26 mouse cellular contexts compared by ENCODE assay signal in the genomic region with DNA sequence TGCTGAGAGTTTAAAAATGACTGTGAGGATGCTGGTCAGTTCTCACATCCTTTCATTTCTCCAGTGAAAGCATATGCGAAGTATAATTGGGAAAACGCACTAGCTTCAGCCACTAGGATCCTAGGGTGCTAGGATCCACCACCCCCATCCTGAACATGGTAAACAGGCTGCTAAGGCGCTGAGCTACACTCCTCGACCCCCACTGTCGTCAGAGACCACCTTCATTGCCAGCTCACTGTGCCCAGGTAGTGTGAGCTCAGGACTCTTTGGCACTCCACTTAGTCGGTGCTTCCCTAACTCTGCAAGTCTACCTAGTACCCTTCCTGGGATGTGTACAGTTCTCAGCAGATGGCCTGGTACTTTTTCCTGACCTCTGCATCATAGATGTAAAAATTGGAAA. TPM values are rescaled to one million over a fixed set of nuclear protein-coding genes. Genes with fewer than 3 reads are reported as not detected.
A peak's percentile ranks its signal among the peaks of the same experiment; 100 is the strongest.
DNase-seq lines count a peak whose midpoint lies in the region; ATAC-seq and TF ChIP-seq lines count a peak whose summit lies in the region.
"Had no signal": no experiment of that assay in that cellular context is flagged by ENCODE, and none has a peak within 500 bp of the region (broad histone marks: within the 10 kb centered on the region; RNA-seq: fewer than 3 reads in every experiment).

No protein-coding gene starts in this region.

- H3K4me1 ChIP-seq in lung, adult 2 months (ENCODE audit: control insufficient read depth, insufficient read depth, low read length): peaks cover 7% of the 10 kb centered on the region
- H3K4me1 ChIP-seq in midbrain, embryonic 11.5 days (ENCODE audit: control insufficient read depth, insufficient read depth, low read length): peaks cover 18% of the 10 kb centered on the region
- peaks cover 20% of the 10 kb centered on the region for H3K4me1 ChIP-seq in midbrain, embryonic 13.5 days (replicated peaks)
- H3K4me1 ChIP-seq in limb, embryonic 13.5 days: peaks cover 87% of the 10 kb centered on the region

- no peaks in the 10 kb centered on the region for H3K9me3 ChIP-seq in midbrain, embryonic 11.5 days (ENCODE audit: control insufficient read depth, low read length)
- no peaks in the 10 kb centered on the region for H3K9me3 ChIP-seq in midbrain, embryonic 13.5 days
- H3K9me3 ChIP-seq in limb, embryonic 13.5 days: no peaks in the 10 kb centered on the region
- H3K9me3 ChIP-seq: heart, embryonic 12.5 days; hindbrain, embryonic 12.5 days had no signal

- no peak overlapping the region for H3K4me2 ChIP-seq in midbrain, embryonic 11.5 days
- H3K4me2 ChIP-seq in midbrain, embryonic 13.5 days (replicated peaks): no peak overlapping the region
- peak overlapping the region; percentile 76 for H3K4me2 ChIP-seq in limb, embryonic 13.5 days (replicated peaks)
- H3K4me2 ChIP-seq: heart, embryonic 12.5 days; hindbrain, embryonic 12.5 days had no signal

- H3K9ac ChIP-seq in midbrain, embryonic 11.5 days (ENCODE audit: low read length): no peak overlapping the region
- no peak overlapping the region for H3K9ac ChIP-seq in midbrain, embryonic 13.5 days (replicated peaks)
- H3K9ac ChIP-seq in limb, embryonic 13.5 days: peak overlapping the region; percentile 89
- H3K9ac ChIP-seq: heart, embryonic 12.5 days; hindbrain, embryonic 12.5 days had no signal

- no peak overlapping the region for H3K27ac ChIP-seq in midbrain, embryonic 11.5 days (ENCODE audit: low read depth, low read length)
- no peak overlapping the region for H3K27ac ChIP-seq in midbrain, embryonic 13.5 days
- H3K27ac ChIP-seq in limb, embryonic 13.5 days: no peak overlapping the region; the same call in 1 of the 2 replicates
- H3K27ac ChIP-seq: hindbrain, embryonic 12.5 days; kidney, postnatal 0 days had no signal

- no peaks in the 10 kb centered on the region for H3K36me3 ChIP-seq in midbrain, embryonic 11.5 days (ENCODE audit: control insufficient read depth, insufficient read depth, low read length)
- H3K36me3 ChIP-seq in midbrain, embryonic 13.5 days: no peaks in the 10 kb centered on the region
- no peaks in the 10 kb centered on the region for H3K36me3 ChIP-seq in limb, embryonic 13.5 days
- H3K36me3 ChIP-seq: heart, embryonic 12.5 days; hindbrain, embryonic 12.5 days had no signal

- peaks cover 96% of the 10 kb centered on the region for H3K27me3 ChIP-seq in midbrain, embryonic 11.5 days (ENCODE audit: control insufficient read depth, insufficient read depth, low read length)
- H3K27me3 ChIP-seq in midbrain, embryonic 13.5 days: peaks cover 97% of the 10 kb centered on the region
- H3K27me3 ChIP-seq in limb, embryonic 13.5 days: peaks cover 64% of the 10 kb centered on the region

- no peak for TF ChIP-seq CTCF in lung, adult 2 months (IDR thresholded peaks at IDR 0.05; ENCODE audit: insufficient read depth, low read length)

- no peak for DNase-seq in lung, adult 2 months
- no peak for DNase-seq in lung, adult 18-20 months
- DNase-seq in midbrain, embryonic 11.5 days (ENCODE audit: low spot score, missing footprints): peak; percentile 92
- DNase-seq in MN1 (ENCODE audit: low spot score): no peak
- no peak for DNase-seq in kidney, adult 18-20 months
- DNase-seq: adrenal gland, postnatal 10 days; cerebellum, adult 2 months; cerebellum, postnatal 25 days; gastrocnemius, postnatal 25 days; heart, adult 18-20 months; heart, postnatal 10 days; kidney, adult 2 months had no signal

- ATAC-seq in midbrain, embryonic 11.5 days (ENCODE audit: low FRiP score): no peak
- no peak for ATAC-seq in midbrain, embryonic 13.5 days
- no peak for ATAC-seq in limb, embryonic 13.5 days (ENCODE audit: low FRiP score, low read depth)
- ATAC-seq: inflammation-experienced regulatory T-cells, adult 6 months; midbrain, embryonic 16.5 days had no signal

- WGBS in lung, adult 2 months: 11% methylated on average over 6 of the region's 6 CpGs
- 1% methylated on average over 6 of the region's 6 CpGs for WGBS in midbrain, embryonic 11.5 days
- under 1% methylated on average over 6 of the region's 6 CpGs for WGBS in midbrain, embryonic 13.5 days
- WGBS in limb, embryonic 13.5 days: 5% methylated on average over 6 of the region's 6 CpGs

- TF ChIP-seq POLR2A in lung, adult 2 months (IDR thresholded peaks at IDR 0.05; ENCODE audit: borderline replicate concordance, extremely low read depth, low read depth, low read length): 0 out of 2 replicates have a peak, but pooled peaks have one; percentile 9

- H3K4me3 ChIP-seq in lung, adult 2 months (replicated peaks; ENCODE audit: extremely low read depth, low read depth, low read length): no peak overlapping the region
- no peak overlapping the region for H3K4me3 ChIP-seq in midbrain, embryonic 11.5 days (ENCODE audit: low read depth, low read length)
- no peak overlapping the region for H3K4me3 ChIP-seq in midbrain, embryonic 13.5 days (replicated peaks)
- H3K4me3 ChIP-seq in limb, embryonic 13.5 days: peak overlapping the region; percentile 56
- H3K4me3 ChIP-seq: heart, embryonic 12.5 days; hindbrain, embryonic 12.5 days had no signal

RNA-seq across cellular contexts. Expression of a gene that starts 6.5 kb away (rescaled TPM):
- polyA plus RNA-seq in lung, adult 2 months (2012; rRNA removed): 79.5 and 80.4 TPM in 2 replicates
- 0.04 and 0.19 TPM in 2 replicates for polyA plus RNA-seq in midbrain, embryonic 11.5 days (2014; fragmentation: Nextera tagmentation; extraction: Ambion mirVana)
- polyA plus RNA-seq in midbrain, embryonic 13.5 days (2015; fragmentation: Nextera tagmentation; extraction: Ambion mirVana): 0.20 and 0.26 TPM in 2 replicates
- polyA plus RNA-seq in limb, embryonic 13.5 days (2015; fragmentation: Nextera tagmentation; extraction: Ambion mirVana): 25.1 and 29.3 TPM in 2 replicates
- polyA plus RNA-seq: inflammation-experienced regulatory T-cells, adult 6 months; liver, embryonic 16.5 days had no signal

RNA-seq across cellular contexts. Expression of a gene that starts 42.6 kb away (rescaled TPM):
- polyA plus RNA-seq in lung, adult 2 months (2012; rRNA removed): not detected in 2 replicates
- polyA plus RNA-seq in midbrain, embryonic 11.5 days (2014; fragmentation: Nextera tagmentation; extraction: Ambion mirVana): not detected in 2 replicates
- not detected in 2 replicates for polyA plus RNA-seq in midbrain, embryonic 13.5 days (2015; fragmentation: Nextera tagmentation; extraction: Ambion mirVana)
- 0.28 TPM in 1 of 2 replicates, not detected in the other for polyA plus RNA-seq in limb, embryonic 13.5 days (2015; fragmentation: Nextera tagmentation; extraction: Ambion mirVana)
- polyA plus RNA-seq: cerebellum, adult 2 months; embryonic facial prominence, embryonic 11.5 days; forebrain, embryonic 11.5 days; heart, embryonic 12.5 days; hindbrain, embryonic 12.5 days; inflammation-experienced regulatory T-cells, adult 6 months; kidney, adult 2 months; kidney, postnatal 0 days; liver, adult 2 months; liver, embryonic 16.5 days; midbrain, embryonic 16.5 days; neural tube, embryonic 14.5 days; spleen, adult 2 months; urinary bladder, adult 2 months had no signal

Comparison
In these comparisons a context has a peak if more than half of its experiments do, and no peak if none do; other contexts are left out.
1. RNA of a gene that starts 6.5 kb away (polyA plus RNA-seq): 79.5 to 80.4 TPM in lung, adult 2 months and 25.1 to 29.3 TPM in limb, embryonic 13.5 days; 0.20 to 0.26 TPM in midbrain, embryonic 13.5 days and 0.04 to 0.19 TPM in midbrain, embryonic 11.5 days; every median in the first group is over 10 times any median in the second.